ENCODE assay signal across 32 mouse cellular contexts in genomic region chr2:9073851-9074250, GRCm38 (mm10).
"Had no signal": no experiment of that assay in that cellular context is flagged by ENCODE, and none has a peak within 500 bp of the region (broad histone marks: within the 10 kb centered on the region; RNA-seq: fewer than 3 reads in every experiment).

No protein-coding gene starts in this region.

- H3K9ac ChIP-seq: heart, embryonic 12.5 days; heart, embryonic 13.5 days; heart, embryonic 15.5 days; hindbrain, embryonic 12.5 days; hindbrain, embryonic 13.5 days; hindbrain, embryonic 14.5 days; hindbrain, embryonic 15.5 days; intestine, embryonic 15.5 days; kidney, embryonic 15.5 days had no signal

- H3K4me3 ChIP-seq: heart, embryonic 12.5 days; heart, embryonic 13.5 days; heart, embryonic 15.5 days; hindbrain, embryonic 10.5 days; hindbrain, embryonic 12.5 days; hindbrain, embryonic 13.5 days; hindbrain, embryonic 15.5 days; intestine, embryonic 15.5 days; kidney, embryonic 15.5 days; layer of hippocampus, adult 2 months; left cerebral cortex, adult 2 months had no signal

- ATAC-seq: hindbrain, embryonic 16.5 days; hindbrain, postnatal 0 days; inflammation-experienced regulatory T-cells, adult 6 months; intestine, embryonic 15.5 days; intestine, embryonic 16.5 days; intestine, postnatal 0 days had no signal

- DNase-seq: heart, postnatal 10 days; heart, postnatal 14 days; heart, postnatal 36 days; heart, postnatal 4 days; kidney, adult 11 months; kidney, adult 18-20 months; kidney, adult 2 months; kidney, adult 8-10 months; kidney, adult 9 months; kidney, postnatal 14 days; kidney, postnatal 25 days; kidney, postnatal 36 days; kidney, postnatal 4 days; layer of hippocampus, adult 9-11 months; layer of hippocampus, postnatal 36 days had no signal

- H3K9me3 ChIP-seq: heart, embryonic 13.5 days; heart, embryonic 15.5 days; hindbrain, embryonic 10.5 days; hindbrain, embryonic 12.5 days; hindbrain, embryonic 13.5 days; hindbrain, embryonic 15.5 days; intestine, embryonic 15.5 days; kidney, embryonic 15.5 days had no signal

- H3K4me2 ChIP-seq: heart, embryonic 12.5 days; heart, embryonic 13.5 days; heart, embryonic 15.5 days; hindbrain, embryonic 12.5 days; hindbrain, embryonic 13.5 days; hindbrain, embryonic 14.5 days; hindbrain, embryonic 15.5 days; intestine, embryonic 15.5 days; kidney, embryonic 15.5 days had no signal

- H3K27me3 ChIP-seq: heart, embryonic 12.5 days; heart, embryonic 13.5 days; heart, embryonic 15.5 days; hindbrain, embryonic 12.5 days; hindbrain, embryonic 13.5 days; hindbrain, embryonic 15.5 days; intestine, embryonic 15.5 days; kidney, embryonic 15.5 days had no signal

- H3K36me3 ChIP-seq: heart, embryonic 12.5 days; heart, embryonic 13.5 days; heart, embryonic 15.5 days; hindbrain, embryonic 10.5 days; hindbrain, embryonic 12.5 days; hindbrain, embryonic 13.5 days; hindbrain, embryonic 15.5 days; intestine, embryonic 15.5 days; kidney, embryonic 15.5 days had no signal

- H3K4me1 ChIP-seq: heart, embryonic 12.5 days; heart, embryonic 13.5 days; heart, embryonic 15.5 days; hindbrain, embryonic 10.5 days; hindbrain, embryonic 12.5 days; intestine, embryonic 15.5 days; kidney, embryonic 15.5 days had no signal

- H3K27ac ChIP-seq: heart, embryonic 13.5 days; heart, embryonic 15.5 days; hindbrain, embryonic 10.5 days; hindbrain, embryonic 12.5 days; hindbrain, embryonic 13.5 days; hindbrain, embryonic 14.5 days; hindbrain, embryonic 15.5 days; hindbrain, postnatal 0 days; intestine, embryonic 15.5 days; kidney, embryonic 15.5 days; layer of hippocampus, adult 2 months; left cerebral cortex, adult 2 months had no signal
